Mouse (Mus musculus) bone marrow, adult 2 months (tissue): ENCODE results near the gene Slc12a1.

Experiments used
- CTCF ChIP-seq: fragments of 200-500 bp; IDR thresholded peaks from 2 replicates; pipeline ENCODE4 v1.5.1; 2011; ENCODE audit warnings: low read length, control low read depth; ENCODE audit not compliant: control insufficient read depth, insufficient read depth
- POLR2A ChIP-seq: fragments of 200-500 bp; IDR thresholded peaks from 2 replicates; pipeline ENCODE4 v1.6.1; 2011; ENCODE audit warnings: low read depth, mild to moderate bottlenecking, control low read depth, low read length, borderline replicate concordance; ENCODE audit not compliant: control insufficient read depth

DNA sequence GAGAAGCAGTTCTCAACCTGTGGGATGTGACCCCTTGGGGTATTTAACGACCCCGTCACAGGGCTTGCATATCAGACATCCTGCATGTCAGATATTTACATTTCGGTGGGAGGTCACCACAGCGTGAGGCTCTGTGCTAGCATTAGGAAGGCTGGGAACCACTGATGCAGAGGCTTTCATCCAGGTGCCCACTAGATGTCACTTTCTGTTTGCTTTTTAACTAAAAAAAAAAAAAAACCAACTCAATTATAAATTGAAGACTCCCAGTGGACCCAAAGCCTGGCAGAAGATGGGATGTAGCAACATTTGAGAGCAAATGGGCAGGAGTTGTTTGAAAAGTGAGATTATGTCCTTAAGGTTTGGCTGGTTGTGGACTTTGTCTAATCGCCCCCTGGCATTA lies 110.8 kb downstream of the Slc12a1 start:
- no peak for TF ChIP-seq POLR2A
- TF ChIP-seq CTCF: no peak
